Mouse (Mus musculus) G1E (cell line): ENCODE measurements around the gene Pcca. TPM values are rescaled to one million over a fixed set of nuclear protein-coding genes. Genes with fewer than 3 reads are reported as not detected.
A peak's percentile ranks its signal among the peaks of the same experiment; 100 is the strongest.

Experiments
- ATAC-seq: 2 replicates; pipeline ENCODE4 v1.8.0; 2016; ENCODE audit warnings: mild to moderate bottlenecking; ENCODE audit not compliant: insufficient number of reproducible peaks, poor library complexity, low FRiP score, severe bottlenecking; ENCODE audit errors: extremely low read depth
- DNase-seq: peaks from one replicate; pipeline ENCODE4 v3.0.0; 2012; ENCODE audit warnings: low spot score
- H3K27me3 ChIP-seq: 2 replicates; pipeline ENCODE4 v1.6.1; 2012; ENCODE audit warnings: mild to moderate bottlenecking, low read length, inconsistent platforms; ENCODE audit not compliant: insufficient read depth
- H3K36me3 ChIP-seq: replicated peaks from 2 replicates; pipeline ENCODE3; 2012; ENCODE audit warnings: mild to moderate bottlenecking, inconsistent platforms
- H3K4me1 ChIP-seq: 2 replicates; pipeline ENCODE4 v1.6.1; 2012; ENCODE audit warnings: low read depth, low read length, inconsistent platforms, mixed read lengths; ENCODE audit not compliant: insufficient read depth
- H3K4me3 ChIP-seq: 2 replicates; pipeline ENCODE4 v1.5.1; 2012; ENCODE audit warnings: low read depth, mild to moderate bottlenecking, inconsistent platforms, low read length, moderate library complexity, mixed read lengths
- H3K9me3 ChIP-seq: replicated peaks from 2 replicates; pipeline ENCODE4 v1.6.1; 2012; ENCODE audit warnings: inconsistent platforms
- CTCF ChIP-seq: IDR thresholded peaks from 2 replicates; pipeline ENCODE4 v1.5.1; 2012; ENCODE audit warnings: low read depth, low read length, inconsistent platforms, mixed read lengths
- GATA1 ChIP-seq: IDR thresholded peaks from 2 replicates; pipeline ENCODE4 v1.6.1; 2012; ENCODE audit warnings: borderline replicate concordance, low read length, inconsistent platforms, mixed read lengths
- GATA2 ChIP-seq: IDR thresholded peaks from 2 replicates; pipeline ENCODE4 v1.6.1; 2012; ENCODE audit warnings: low read depth, low read length, inconsistent platforms, borderline replicate concordance
- POLR2AphosphoS5 ChIP-seq: IDR thresholded peaks from 2 replicates; pipeline ENCODE4 v1.6.1; 2012; ENCODE audit warnings: low read depth, low read length, inconsistent platforms; ENCODE audit not compliant: insufficient replicate concordance
- TAL1 ChIP-seq: conservative IDR thresholded peaks from 2 replicates; pipeline ENCODE4 v1.6.1; 2012; ENCODE audit warnings: low read depth, low read length, inconsistent platforms, mixed read lengths
- polyA plus RNA-seq: library from polyadenylated mRNA; stranded (reverse); fragments of >175 nt; gene quantifications from 2 replicates; pipeline ENCODE4 v1.2.3, GENCODE M21; 2012
- total RNA-seq, 2 experiments: library from RNA; stranded (forward) in 1 of 2; stranded (reverse) in 1 of 2; fragments of 200-1000 nt in 1 of 2; fragments of >200 nt in 1 of 2; fragmentation: Nextera tagmentation in 1 of 2; gene quantifications; 2 replicates each; pipeline ENCODE4 v1.2.3; 2014 to 2017

Gene Pcca
- total and polyA plus RNA-seq, 3 experiments: 15.3 to 67.0 (median 65.8) TPM

DNA sequence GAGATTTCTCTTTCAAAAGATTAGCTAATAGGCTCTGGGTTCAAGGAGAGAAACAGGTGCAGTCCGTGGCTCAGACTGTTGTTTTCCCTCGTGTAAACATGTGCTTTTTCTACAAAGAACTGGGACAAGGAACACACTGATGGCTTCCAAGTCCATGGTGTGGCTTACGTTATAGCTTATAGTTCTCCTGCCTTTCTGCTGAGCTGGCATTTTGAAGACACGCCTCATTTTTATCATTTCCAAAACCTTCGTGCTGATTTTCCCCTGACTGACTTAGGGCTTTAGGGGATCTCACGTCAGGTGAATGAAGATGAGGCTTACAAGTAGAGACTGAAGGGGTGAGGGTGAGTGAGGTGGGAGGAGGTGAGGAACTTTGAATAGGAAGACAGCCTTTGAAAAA lies 338.5 kb downstream of the Pcca start:
- TF ChIP-seq POLR2AphosphoS5 (no peak), CTCF (no peak), TAL1 (no peak), GATA2 (no peak), GATA1 (no peak)
- Histone ChIP-seq H3K9me3 (no peaks in the 10 kb centered on the region), H3K4me3 (no peak overlapping the region), H3K4me1 (no peaks in the 10 kb centered on the region), H3K36me3 (peaks cover 3% of the 10 kb centered on the region), H3K27me3 (no peaks in the 10 kb centered on the region)
- DNase-seq (no peak), ATAC-seq (no peak)

DNA sequence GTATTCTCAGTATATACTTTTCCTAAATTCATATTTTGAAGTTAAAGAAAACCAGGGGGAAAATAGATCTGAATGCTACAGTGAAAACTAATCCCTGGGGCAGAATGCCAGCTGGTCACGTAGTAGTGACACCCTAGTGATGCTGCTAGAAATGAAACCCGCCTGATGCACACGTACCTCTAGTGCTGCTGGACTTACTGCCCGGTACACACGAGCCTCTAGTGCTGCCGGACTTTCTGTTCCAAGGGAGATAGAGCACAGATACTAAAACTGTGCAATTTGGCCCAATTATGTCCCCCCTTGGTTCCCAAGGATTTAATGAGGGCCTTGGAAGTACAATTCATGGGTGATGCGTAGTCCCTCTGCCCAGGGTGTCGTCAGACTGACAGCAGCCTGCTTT lies 340.9 kb downstream of the Pcca start:
- no peak for DNase-seq
- no peaks in the 10 kb centered on the region for H3K9me3 ChIP-seq
- no peaks in the 10 kb centered on the region for H3K4me1 ChIP-seq
- H3K27me3 ChIP-seq: no peaks in the 10 kb centered on the region
- no peak for ATAC-seq
- no peak overlapping the region for H3K4me3 ChIP-seq
- TF ChIP-seq GATA1: no peak
- TF ChIP-seq TAL1: no peak
- no peak for TF ChIP-seq GATA2
- TF ChIP-seq CTCF: no peak
- TF ChIP-seq POLR2AphosphoS5: no peak
- peaks cover 11% of the 10 kb centered on the region for H3K36me3 ChIP-seq

DNA sequence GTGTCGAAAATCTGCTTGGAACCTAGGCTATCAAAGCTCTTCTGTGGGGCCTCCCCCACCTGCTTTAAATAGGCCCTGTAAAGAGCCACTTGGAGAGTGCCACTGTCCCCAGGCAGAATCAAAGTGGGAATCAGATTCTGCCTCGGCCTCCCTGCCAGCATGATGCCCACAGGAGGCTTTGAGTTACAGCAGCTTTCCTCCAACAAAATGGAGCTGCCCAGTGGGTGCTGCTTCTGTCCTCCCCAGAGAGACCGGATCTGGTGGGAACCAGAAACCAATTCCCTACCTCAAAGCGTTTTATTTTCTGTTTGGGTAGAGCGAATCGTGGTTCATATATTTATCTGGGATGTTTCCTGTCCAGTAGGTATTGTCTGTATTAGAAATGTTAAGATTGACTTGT lies 341.5 kb downstream of the Pcca start:
- Histone ChIP-seq H3K9me3 (no peaks in the 10 kb centered on the region), H3K36me3 (peaks cover 17% of the 10 kb centered on the region), H3K4me1 (no peaks in the 10 kb centered on the region), H3K27me3 (no peaks in the 10 kb centered on the region), H3K4me3 (no peak overlapping the region)
- TF ChIP-seq POLR2AphosphoS5 (no peak), CTCF (no peak), GATA2 (no peak), GATA1 (no peak), TAL1 (no peak)
- ATAC-seq (no peak), DNase-seq (no peak)

GRCm38 (mm10) chr14:122876163-122876562 lies 342.0 kb downstream of the Pcca start:
- H3K4me1 ChIP-seq: no peaks in the 10 kb centered on the region
- no peaks in the 10 kb centered on the region for H3K27me3 ChIP-seq
- DNase-seq (peak; percentile 61), ATAC-seq (peak; percentile 86)
- no peaks in the 10 kb centered on the region for H3K9me3 ChIP-seq
- TF ChIP-seq POLR2AphosphoS5: no peak
- TF ChIP-seq CTCF: peak; percentile 91
- TF ChIP-seq GATA2: no peak
- peaks cover 17% of the 10 kb centered on the region for H3K36me3 ChIP-seq
- no peak overlapping the region for H3K4me3 ChIP-seq

DNA sequence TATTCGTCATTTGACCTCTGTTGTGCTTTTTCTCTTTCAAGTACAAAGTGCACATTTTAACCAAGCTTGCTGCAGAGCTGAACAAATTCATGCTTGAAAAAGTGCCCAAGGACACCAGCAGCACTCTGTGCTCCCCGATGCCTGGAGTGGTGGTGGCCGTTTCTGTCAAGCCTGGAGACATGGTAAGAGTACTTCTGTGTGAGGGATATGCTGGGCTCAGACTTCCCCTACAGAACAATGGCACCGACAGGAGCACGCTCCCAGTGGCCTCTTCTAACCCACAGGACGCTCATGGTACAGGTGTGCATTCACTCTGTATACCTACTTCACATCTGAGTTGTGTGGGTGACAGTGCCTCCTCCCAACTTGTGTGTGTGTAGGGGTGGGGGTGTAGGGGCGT lies 342.6 kb downstream of the Pcca start:
- Histone ChIP-seq H3K36me3 (peaks cover 19% of the 10 kb centered on the region), H3K27me3 (no peaks in the 10 kb centered on the region), H3K4me3 (no peak overlapping the region), H3K9me3 (no peaks in the 10 kb centered on the region), H3K4me1 (no peaks in the 10 kb centered on the region)
- DNase-seq (no peak), ATAC-seq (no peak)
- no peak for TF ChIP-seq GATA2
- TF ChIP-seq CTCF: no peak
- TF ChIP-seq TAL1: no peak
- no peak for TF ChIP-seq POLR2AphosphoS5

- TF ChIP-seq GATA1 (no peak), CTCF (no peak), TAL1 (no peak), GATA2 (no peak), POLR2AphosphoS5 (no peak)
- ATAC-seq (no peak), DNase-seq (no peak)
- H3K27me3 ChIP-seq: no peaks in the 10 kb centered on the region
- H3K4me1 ChIP-seq: no peaks in the 10 kb centered on the region
- H3K36me3 ChIP-seq: peaks cover 25% of the 10 kb centered on the region
- H3K4me3 ChIP-seq: no peak overlapping the region
- H3K9me3 ChIP-seq: no peaks in the 10 kb centered on the region
Observed at GRCm38 (mm10) chr14:122877787-122878186, 343.7 kb downstream of the Pcca start.

- Histone ChIP-seq H3K9me3 (no peaks in the 10 kb centered on the region), H3K4me1 (no peaks in the 10 kb centered on the region), H3K36me3 (peaks cover 45% of the 10 kb centered on the region), H3K4me3 (no peak overlapping the region), H3K27me3 (no peaks in the 10 kb centered on the region)
- DNase-seq (no peak), ATAC-seq (no peak)
- TF ChIP-seq POLR2AphosphoS5 (no peak), CTCF (no peak), TAL1 (no peak), GATA1 (no peak), GATA2 (no peak)
Observed at GRCm38 (mm10) chr14:122880291-122880690, 346.2 kb downstream of the Pcca start.
